Mouse (Mus musculus) cortical plate, adult 2 months (tissue): ENCODE data around the gene Cds2. TPM values are rescaled to one million over a fixed set of nuclear protein-coding genes. Genes with fewer than 3 reads are reported as not detected.

Source experiments
- H3K27ac ChIP-seq: fragments of 200-500 bp; 2 replicates; pipeline ENCODE4 v1.5.1; 2012; ENCODE audit warnings: low read length, control low read depth, inconsistent platforms; ENCODE audit not compliant: insufficient read depth
- H3K4me1 ChIP-seq: fragments of 200-500 bp; 2 replicates; pipeline ENCODE4 v1.6.1; 2011; ENCODE audit warnings: low read length; ENCODE audit not compliant: control insufficient read depth, insufficient read depth
- H3K4me3 ChIP-seq: fragments of 200-500 bp; 2 replicates; pipeline ENCODE4 v1.5.1; 2011; ENCODE audit warnings: mild to moderate bottlenecking, low read length, control low read depth; ENCODE audit not compliant: insufficient read depth
- CTCF ChIP-seq: fragments of 200-500 bp; IDR thresholded peaks from 2 replicates; pipeline ENCODE4 v1.5.1; 2011; ENCODE audit warnings: mild to moderate bottlenecking, control low read depth, low read length; ENCODE audit not compliant: insufficient read depth; ENCODE audit errors: extremely low read depth
- POLR2A ChIP-seq: fragments of 200-500 bp; IDR thresholded peaks from 2 replicates; pipeline ENCODE4 v1.6.1; 2011; ENCODE audit warnings: mild to moderate bottlenecking, low read length, control low read depth; ENCODE audit not compliant: insufficient read depth; ENCODE audit errors: extremely low read depth
- polyA plus RNA-seq: library from polyadenylated mRNA; depleted of rRNA; stranded (reverse); fragments of >200 nt; gene quantifications from 2 replicates; pipeline ENCODE4 v1.2.3, GENCODE M21; 2012

The Cds2 gene
- polyA plus RNA-seq, 1 experiment = 144 TPM

GRCm38 (mm10) chr2:132247539-132248313, 15.2 kb upstream of the Cds2 start, which contains the start of gene Tmem230:
Gene Tmem230, minus strand, starts transcription at chr2:132247807.
- Histone ChIP-seq H3K4me1 (no peaks in the 10 kb centered on the region; the same call in 1 of the 2 replicates), H3K27ac (no peak within 1 kb of the TSS), H3K4me3 (peak within 1 kb of the TSS; percentile 57)
- TF ChIP-seq CTCF (no peak), POLR2A (peak; percentile 77)

GRCm38 (mm10) chr2:132251911-132252310, 11.0 kb upstream of the Cds2 start:
- Histone ChIP-seq H3K4me3 (peak overlapping the region; percentile 66; the same call in 1 of the 2 replicates), H3K27ac (no peak overlapping the region), H3K4me1 (no peaks in the 10 kb centered on the region; the same call in 1 of the 2 replicates)
- TF ChIP-seq POLR2A (no peak), CTCF (no peak)

DNA sequence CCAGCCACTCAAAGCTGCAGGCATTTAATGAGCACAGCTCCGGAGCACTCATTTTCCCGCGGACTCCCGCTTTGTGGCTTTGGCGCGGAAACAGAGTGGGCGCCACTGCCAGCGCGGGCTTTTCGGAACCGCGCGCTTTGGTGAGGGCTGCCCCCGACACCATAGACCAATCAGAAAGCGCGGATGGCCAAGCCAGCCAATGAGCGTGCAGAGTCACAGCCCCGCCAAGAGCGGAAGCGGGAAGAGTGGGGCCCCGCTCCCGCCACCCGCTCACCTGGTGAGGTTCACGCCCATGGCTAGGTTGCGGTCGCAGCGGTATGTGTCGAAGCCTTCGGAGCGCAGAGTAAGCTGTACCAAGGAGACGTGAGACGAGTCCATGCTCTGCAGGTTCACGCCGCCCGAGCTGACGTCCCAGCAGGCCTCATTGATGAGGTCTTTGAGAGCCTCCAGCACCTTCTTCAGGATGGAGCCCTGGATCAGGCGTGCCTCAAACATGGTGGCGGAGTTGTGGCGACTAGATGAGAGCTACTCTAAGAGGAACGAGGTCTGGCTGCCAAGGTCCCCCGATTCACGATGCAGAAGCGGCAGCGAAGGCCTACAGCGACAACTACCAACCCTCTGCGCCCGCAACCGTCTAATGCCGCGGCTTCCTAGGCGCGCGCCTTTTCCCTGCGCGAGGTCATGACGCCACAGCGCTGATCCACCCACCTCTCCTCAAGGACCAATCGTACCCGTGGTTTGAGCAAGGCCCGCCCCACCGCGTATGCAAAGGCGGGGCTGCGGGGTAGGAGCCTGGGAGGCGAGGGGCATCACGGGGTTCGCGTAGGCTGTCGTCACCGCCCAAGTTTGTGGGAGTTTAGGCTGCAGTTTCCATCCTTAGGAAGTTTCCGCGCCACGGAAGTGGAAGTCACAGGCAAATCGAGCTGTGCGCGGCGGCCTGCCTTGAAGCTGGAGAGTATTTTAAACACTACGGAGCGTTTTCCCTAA, 10.1 kb upstream of the Cds2 start, which contains the start of gene Pcna:
Gene Pcna, minus strand, starts transcription at position 773 of the 987 bp plus-strand sequence.
- TF ChIP-seq POLR2A = peak; percentile 89
- no peak for TF ChIP-seq CTCF
- H3K4me3 ChIP-seq = peak within 1 kb of the TSS; percentile 66
- H3K4me1 ChIP-seq = no peaks in the 10 kb centered on the region; the same call in 1 of the 2 replicates
- H3K27ac ChIP-seq = no peak within 1 kb of the TSS

DNA sequence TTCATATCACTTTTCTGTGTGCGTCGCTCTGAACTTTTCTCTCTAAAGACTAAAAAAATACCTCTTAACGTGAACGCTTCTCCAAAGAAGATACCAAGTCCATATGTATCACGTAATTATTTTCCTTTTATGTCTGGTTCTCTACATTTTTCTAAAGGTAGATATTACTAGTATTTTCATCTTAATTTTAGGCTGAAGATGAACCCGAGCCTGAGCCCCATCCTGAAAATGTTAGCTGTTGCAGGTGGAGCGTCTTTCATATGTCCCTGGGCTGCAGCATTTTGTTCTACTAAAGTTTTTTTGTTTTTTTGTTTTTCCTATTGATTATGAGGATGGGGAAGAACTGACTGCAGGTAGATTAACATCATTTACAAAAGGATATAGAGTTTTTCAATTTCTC, 9.3 kb upstream of the Cds2 start:
- H3K4me1 ChIP-seq = no peaks in the 10 kb centered on the region; the same call in 1 of the 2 replicates
- TF ChIP-seq CTCF (no peak), POLR2A (no peak)
- peak overlapping the region; percentile 66 for H3K4me3 ChIP-seq
- no peak overlapping the region for H3K27ac ChIP-seq

- no peaks in the 10 kb centered on the region for H3K4me1 ChIP-seq
- no peak overlapping the region for H3K27ac ChIP-seq
- no peak overlapping the region for H3K4me3 ChIP-seq
- TF ChIP-seq CTCF (no peak), POLR2A (no peak)
These were observed 5.4 kb upstream of the Cds2 start for GRCm38 (mm10) chr2:132257350-132258068.

GRCm38 (mm10) chr2:132260601-132261000, 2.3 kb upstream of the Cds2 start:
- Histone ChIP-seq H3K4me3 (no peak overlapping the region), H3K27ac (no peak overlapping the region), H3K4me1 (peaks cover 2% of the 10 kb centered on the region; the same call in 1 of the 2 replicates)
- TF ChIP-seq POLR2A (no peak), CTCF (no peak)

DNA sequence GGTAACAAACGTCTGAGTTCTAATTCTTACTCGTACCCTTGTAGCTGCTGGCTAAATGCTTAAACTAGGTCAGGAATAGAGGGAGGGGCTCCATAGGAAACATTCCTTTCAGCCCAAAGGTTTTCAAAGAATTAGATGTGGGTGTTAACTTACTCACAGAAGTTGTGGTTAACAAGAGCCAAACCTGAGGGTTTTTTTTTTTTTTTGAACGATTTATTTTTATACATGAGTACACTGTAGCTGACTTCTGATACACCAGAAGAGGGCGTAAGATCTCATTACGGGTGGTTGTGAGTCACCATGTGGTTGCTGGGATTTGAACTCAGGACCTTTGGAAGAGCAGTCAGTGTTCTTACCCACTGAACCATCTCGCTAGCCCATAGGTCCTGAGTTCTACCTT, 773 bp upstream of the Cds2 start:
- TF ChIP-seq POLR2A = no peak
- no peak for TF ChIP-seq CTCF
- peaks cover 4% of the 10 kb centered on the region for H3K4me1 ChIP-seq
- H3K4me3 ChIP-seq = no peak overlapping the region
- H3K27ac ChIP-seq = no peak overlapping the region

DNA sequence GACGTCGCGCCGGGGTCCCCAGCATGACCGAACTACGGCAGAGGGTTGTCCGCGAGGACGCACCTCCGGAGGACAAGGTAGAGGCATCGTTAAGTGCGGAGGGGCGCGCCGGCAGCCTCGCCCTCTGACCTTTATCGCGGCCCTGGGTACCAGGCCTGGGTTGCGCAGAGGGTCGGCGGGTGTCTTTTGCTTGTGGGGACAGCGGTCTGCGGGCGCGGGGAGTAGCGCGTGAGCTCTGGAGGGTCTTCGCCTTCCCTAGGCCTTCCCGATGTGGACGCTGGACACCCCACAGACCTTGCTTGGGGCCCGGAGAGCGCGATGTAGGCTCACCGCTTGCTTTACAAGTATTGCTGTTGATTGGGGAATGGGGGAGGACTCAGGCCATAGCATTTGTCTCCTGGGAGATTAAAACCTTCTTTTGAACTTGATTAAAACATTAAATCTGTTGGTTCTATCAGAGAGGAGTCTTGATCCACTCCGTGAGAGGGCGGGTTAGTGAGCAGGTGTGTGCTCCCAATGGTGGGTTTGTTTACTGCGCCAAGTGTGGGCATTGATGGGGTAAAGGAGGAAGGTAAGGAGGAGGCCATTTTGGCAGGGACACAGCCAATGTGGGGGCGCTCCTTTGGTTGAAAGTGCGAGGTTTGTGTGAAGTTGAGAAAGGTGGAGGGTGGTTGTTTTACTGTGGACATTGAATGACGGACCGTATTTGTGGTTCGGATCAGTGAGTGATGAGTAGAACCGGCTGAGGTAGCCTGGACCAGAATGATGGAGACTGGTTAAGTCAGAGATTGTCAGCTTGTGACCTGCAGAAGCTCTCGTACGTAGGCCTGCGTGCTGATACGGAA, 695 bp downstream of the Cds2 start:
- H3K4me1 ChIP-seq = peaks cover 4% of the 10 kb centered on the region

More for the DNA sequence above, 695 bp downstream of the Cds2 start:
- Histone ChIP-seq H3K27ac (peak overlapping the region; percentile 89), H3K4me3 (peak overlapping the region; percentile 95)
- TF ChIP-seq CTCF = no peak
- 0 out of 2 replicates have a peak, but pooled peaks have one; percentile 19 for TF ChIP-seq POLR2A
